Mouse (Mus musculus) v-Abl transformed pro-B cells (cell line): ENCODE measurements around the gene Gm5414.

Experiments used
- in situ Hi-C, 2 experiments: fragments of 400-800 bp; cut with MboI; formaldehyde crosslinking; loops; one replicate each; pipeline ENCODE4 v1.15.1; 2025; ENCODE audit not compliant: unreplicated experiment in 2 of 2

Gene Gm5414

DNA sequence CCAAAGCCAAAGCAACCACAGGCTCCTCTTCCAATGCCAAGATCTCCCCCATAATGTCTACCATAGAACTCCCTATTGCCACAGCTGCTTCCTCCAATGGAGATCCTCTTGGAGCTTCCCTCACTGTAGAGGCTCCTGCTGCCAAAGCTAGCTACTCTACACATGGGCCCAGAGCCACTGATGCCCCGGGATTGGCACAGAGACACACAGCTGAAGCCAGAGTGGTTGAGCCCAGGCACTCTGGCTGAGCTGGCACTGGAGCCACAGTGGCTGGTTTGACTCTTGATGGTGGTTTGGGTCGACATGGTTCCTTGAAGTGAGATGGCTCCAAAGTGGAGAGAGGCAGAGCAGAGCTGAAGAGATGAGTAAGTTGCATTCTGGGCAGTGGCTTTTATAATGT lies at the start of gene Gm5414:
TSS of gene Gm5414 (minus strand) at position 305 of the 400 bp plus-strand sequence.
- in situ Hi-C loops, result no loop called here

DNA sequence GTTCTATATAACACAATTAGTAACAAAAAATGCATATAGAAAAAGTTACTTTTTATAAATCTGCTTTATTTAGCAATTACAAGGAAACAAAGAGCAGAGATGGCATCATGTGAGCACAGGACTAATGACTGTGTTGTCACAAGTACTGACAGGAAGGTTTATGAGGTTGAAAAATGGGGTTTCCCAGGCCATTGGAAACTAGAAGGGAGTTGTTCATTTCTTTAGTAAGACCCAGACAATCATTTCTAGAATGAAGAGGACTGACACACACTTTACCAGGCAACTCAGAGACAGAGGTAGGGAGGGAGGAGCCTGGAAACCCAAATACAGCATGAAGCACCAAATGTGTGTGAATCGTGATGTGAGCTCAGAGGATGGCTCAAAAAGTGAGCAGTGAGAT lies 48.0 kb upstream of the Gm5414 start:
- in situ Hi-C loops, result no loop called here

DNA sequence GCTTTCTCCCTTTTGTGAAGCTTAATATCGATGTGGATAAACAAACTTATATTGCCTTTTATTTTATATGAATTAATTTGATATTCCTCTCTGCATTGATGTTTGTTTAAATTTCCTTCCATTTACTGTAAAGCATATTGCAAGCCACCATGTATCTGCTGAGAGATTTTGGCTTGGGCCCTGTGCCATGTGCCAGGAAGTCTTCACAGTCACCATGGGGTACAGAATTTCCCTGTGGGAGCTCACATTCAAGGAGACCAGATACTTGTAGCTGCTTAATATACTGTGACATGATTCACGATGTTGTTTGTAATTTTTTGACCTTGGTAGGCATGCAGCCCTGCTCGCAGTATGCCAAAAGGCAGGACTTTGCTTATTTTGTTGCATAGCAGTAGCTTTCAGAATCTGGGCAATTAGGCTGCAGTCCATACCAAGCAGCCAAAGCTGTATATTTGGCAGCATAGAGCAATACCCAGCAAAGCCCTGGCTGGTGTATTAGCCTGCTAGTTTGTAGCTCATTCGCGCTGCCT lies 24.8 kb upstream of the Gm5414 start:
- in situ Hi-C loops, result no loop called here

DNA sequence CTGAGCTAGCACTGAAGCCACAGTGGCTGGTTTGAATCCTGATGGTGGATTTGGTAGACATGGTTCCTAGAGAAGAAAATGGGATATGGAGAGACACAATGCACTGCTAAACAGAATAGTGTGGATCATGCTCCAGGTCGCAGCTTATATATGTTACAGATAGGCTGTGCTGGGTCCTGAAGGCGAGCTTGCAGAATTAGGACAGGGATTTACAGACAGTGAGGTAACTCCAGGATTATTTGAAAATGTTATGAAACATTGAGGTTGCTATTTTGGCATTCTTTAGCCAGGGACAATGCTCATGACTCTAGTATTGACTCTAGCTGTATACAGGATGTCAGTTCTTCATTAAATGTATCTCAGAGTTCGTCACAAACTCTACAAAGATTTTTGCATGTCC lies 19.3 kb upstream of the Gm5414 start, which contains the start of gene Gm5478:
TSS of gene Gm5478 (minus strand) at position 101 of the 400 bp plus-strand sequence.
- in situ Hi-C loops, result no loop called here

DNA sequence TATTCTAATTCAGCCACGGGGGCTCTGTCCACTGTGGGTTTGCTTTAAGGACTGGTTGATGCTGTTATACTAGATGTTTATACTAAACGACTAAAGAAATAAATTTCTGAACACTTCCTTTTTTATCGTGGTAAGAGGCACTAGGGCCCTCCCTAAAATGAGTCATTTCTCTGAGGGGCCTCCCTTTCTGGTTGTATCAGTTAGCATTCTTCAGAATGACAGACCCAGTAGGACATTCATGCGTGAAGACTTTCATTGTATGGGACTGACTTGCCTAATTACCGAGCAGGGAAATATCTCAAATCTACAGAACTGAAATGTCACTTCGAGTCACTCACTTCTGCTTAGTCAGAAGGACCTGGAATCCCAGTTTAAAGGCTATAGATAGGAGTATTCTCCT lies 28.9 kb downstream of the Gm5414 start:
- in situ Hi-C loops, result no loop called here

DNA sequence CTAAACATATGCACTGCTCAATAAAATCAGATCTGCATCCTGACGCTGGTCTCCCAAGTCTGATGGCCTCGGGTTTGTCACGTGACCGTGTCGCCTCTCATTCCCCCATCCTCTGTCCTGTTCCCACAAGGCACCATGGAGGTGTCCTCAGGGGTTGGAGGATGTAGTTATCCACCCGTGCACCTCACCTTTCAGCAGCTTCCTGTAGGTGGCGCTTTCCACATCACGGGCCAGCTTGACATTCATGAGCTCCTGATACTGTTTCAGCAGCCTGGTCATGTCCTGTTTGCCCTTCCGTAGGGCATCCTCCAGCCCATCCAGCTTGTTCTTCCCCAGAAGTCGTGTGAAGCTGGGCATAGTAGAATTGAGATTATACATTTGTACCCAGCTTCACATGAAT lies 39.8 kb downstream of the Gm5414 start:
- in situ Hi-C loops, result no loop called here

DNA sequence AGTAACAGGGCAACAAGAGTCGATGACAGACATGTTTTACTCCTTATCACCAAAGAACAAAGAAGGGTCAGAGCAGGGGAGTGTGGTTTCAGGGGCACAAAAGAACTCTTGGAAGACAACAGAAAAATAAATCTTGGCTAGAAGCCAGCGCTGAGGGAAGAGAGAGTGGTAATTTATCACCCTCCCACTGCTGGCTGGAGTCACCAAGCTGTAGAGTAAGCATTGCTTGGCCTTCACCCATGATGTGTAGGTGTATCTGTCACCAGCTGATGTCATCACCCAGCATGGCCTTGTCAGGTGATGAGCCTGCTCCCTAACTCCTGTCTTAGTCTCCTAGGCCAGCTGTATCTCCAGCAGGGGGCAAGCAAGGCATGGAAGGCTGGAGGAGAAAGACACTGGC lies 43.5 kb downstream of the Gm5414 start:
- in situ Hi-C loops, result no loop called here

DNA sequence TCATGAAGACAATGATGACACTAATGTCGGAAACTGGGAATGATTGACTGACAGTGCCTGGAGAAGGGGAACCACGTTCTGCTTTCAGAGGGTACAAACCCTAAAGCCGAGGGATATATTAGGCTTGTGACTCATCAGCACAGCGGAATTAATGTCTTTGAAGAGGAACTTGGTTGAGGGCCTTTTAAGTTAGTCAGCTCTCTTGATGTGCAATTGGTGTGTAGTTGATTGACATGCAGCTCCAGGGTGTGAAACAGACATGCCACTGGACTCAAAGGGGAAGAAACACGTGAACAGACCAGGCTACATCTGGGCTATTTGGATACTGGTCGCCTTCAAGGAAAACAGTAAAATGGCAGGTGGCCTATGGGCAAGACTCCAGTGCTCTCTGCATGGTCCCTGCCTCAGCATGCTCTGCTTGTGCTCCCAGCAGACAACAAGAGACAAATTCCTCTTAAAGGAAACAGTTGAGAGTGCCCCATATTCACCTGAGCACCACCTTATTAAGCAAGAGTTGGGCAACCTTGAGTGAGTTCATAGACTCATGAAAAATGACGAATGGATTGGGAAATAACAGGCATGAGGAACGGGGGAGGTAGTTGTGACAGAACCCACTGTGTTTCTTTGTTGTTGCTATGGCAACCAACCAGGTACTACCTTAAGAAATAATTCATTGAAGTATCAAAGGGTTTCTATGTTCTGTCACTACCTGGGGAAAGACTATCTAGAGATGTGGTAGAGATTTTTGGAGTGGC lies 44.6 kb downstream of the Gm5414 start:
- in situ Hi-C loops, result no loop called here

DNA sequence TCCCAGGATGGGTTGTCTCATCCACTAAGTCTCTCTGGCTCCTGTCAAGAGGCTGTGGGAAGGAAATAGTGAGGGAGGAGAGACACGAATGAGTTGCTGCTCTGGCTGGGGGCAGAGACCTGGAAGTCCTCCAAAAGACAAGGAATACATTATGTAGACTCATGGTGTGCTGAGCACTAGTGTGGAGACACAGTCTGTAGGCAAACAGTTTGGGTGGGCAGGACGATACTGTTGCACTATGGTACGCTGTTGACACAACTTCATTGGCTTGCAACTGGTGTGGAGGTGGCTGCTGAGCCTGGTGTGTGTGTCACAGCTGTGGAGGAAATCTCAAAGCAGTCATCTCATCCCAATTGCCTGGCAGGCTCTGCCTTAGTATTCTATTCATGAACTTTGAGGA lies 46.3 kb downstream of the Gm5414 start:
- in situ Hi-C loops, result no loop called here

DNA sequence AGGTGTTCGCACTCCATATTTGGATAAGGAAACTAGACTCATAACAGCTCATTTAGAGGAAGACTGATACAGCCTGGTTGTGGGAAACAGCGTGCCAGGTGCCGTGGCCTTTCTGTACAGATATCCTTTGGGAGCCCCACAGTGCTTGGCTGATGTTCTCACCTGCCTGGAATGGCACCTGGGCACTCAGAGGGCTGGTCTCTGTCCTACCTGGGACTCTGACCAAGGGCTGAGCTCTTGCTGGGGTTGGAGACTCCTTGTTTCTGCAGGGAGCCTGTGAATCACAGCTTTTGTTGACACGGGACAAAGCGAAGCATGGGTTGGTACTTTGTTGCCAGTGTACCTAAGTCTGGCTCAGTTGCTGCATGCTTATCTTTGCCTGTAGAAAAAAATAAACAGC lies 52.5 kb downstream of the Gm5414 start:
- in situ Hi-C loops, result no loop called here
